Mouse (Mus musculus) cerebellum, postnatal 4 days (tissue): Measurements from ENCODE around the gene Gm3149.
"Not testable (repeated sequence)": the region's sequence is repeated elsewhere in the genome, so short reads cannot be mapped to it uniquely, and the experiment has no call there.

Source experiments
- DNase-seq, 2 experiments: peaks; one replicate each; pipeline ENCODE4 v3.0.0; 2022; ENCODE audit warnings: low spot score in 2 of 2, mixed read lengths in 1 of 2

Gene Gm3149

GRCm38 (mm10) chr14:4316983-4317382, at the start of gene Gm3149:
Gene Gm3149 (plus strand): TSS chr14:4317283.
- not testable (repeated sequence) for DNase-seq

- not testable (repeated sequence) for DNase-seq
Measured at GRCm38 (mm10) chr14:4269238-4269950, 47.7 kb upstream of the Gm3149 start.

DNA sequence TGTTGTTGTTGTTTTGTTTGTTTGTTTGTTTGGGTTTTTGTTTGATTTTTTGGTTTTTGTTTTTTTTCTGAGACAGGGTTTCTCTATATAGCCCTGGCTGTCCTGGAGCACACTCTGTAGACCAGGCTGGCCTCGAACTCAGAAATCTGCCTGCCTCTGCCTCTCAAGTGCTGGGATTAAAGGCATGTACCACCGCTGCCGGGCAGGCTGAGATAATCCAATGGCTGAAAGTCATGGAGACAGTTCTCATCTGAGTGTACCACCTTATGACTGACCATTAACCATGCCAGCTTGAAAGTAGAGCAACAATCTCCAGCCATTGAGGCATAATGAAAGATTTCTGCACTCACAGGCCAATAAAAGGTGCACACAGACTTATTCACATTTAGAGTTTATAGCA, 37.3 kb upstream of the Gm3149 start:
- not testable (repeated sequence) for DNase-seq

GRCm38 (mm10) chr14:4334476-4335080, 17.5 kb downstream of the Gm3149 start, which contains the start of gene 2610042L04Rik:
Gene 2610042L04Rik (plus strand): TSS chr14:4334763.
- DNase-seq: peak in 1 of 2 experiments; percentile 1

DNA sequence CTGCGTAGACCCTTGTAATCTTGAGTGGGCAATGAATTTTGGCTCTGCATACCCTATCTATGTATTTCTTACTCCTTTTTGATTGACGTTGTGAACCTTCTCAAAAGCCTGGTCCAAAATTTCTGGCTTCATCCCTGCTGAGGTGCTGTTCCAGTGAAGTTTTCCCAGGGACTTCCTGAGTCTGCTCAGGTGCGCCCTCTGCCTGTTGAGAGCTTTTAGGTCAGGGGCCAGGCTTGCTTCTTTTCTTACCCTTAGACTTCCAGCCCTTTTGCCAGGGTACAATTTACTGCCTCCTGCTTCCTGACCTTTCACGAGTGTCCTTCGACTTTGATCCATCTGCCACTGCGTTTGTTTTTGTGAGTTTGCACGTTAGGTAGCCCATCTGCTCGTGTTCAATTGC, 18.4 kb downstream of the Gm3149 start:
- DNase-seq: peak in 1 of 2 experiments; percentile 1

DNA sequence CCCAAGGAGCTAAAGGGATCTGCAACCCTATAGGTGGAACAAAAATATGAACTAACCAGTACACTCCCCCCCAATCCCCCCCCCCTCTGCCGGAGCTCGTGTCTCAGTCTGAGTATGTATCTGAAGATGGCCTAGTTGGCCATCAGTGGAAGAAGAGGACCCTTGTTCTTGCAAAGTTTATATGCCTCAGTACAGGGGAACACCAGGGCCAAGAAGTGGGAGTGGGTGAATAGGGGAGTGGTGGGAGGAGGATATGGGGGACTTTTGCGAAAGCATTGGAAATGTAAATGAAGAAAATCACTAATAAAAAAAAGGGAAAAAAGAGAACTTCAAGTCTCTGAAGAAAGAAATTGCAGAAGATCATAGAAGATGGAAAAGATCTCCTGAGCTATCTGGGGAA, 51.9 kb downstream of the Gm3149 start:
- not testable (repeated sequence) for DNase-seq

GRCm38 (mm10) chr14:4369691-4370090, 52.6 kb downstream of the Gm3149 start:
- DNase-seq: peak in 1 of 2 experiments; percentile 6
